Mouse (Mus musculus) T-helper 2 cell (primary cell): ENCODE measurements around the gene Vsig8.

Source experiments
- in situ Hi-C: fragments of 300-600 bp; cut with MboI, MseI; formaldehyde crosslinking; loops from one replicate; pipeline ENCODE4 v1.15.1; 2025; ENCODE audit warnings: high pct_unique_total_duplicates

The Vsig8 gene

GRCm38 (mm10) chr1:172528701-172529100 is 27.0 kb upstream of the Vsig8 start:
- in situ Hi-C loops: no loop called here

GRCm38 (mm10) chr1:172530544-172531220 is 25.1 kb upstream of the Vsig8 start:
- in situ Hi-C loops: loop anchor here (5.0 kb wide), 1 partner anchor 97 kb away; no protein-coding TSS in a partner anchor

DNA sequence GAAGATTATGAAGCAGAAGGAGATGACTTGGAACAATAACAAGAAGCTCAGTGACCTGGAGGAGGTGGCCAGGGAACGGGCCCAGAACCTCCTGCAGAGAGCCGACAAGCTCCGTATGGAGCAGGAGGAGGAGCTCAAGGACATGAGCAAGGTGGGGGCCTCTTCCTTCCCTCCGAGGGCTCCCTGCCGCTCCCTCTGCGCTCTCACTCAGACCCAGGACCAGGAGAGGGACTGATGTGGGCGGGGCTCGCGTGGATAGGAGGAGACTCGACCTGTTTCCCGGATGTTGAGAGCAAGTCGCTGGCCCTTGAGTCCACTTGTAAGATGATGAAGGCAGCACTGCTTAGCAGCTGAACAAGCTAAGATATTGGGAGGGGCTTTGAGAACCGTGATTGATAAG is 23.2 kb upstream of the Vsig8 start:
- in situ Hi-C loops: loop anchor here (5.0 kb wide), 1 partner anchor 95 kb away; no protein-coding TSS in a partner anchor

GRCm38 (mm10) chr1:172535116-172535515 is 20.6 kb upstream of the Vsig8 start:
- in situ Hi-C loops: no loop called here

DNA sequence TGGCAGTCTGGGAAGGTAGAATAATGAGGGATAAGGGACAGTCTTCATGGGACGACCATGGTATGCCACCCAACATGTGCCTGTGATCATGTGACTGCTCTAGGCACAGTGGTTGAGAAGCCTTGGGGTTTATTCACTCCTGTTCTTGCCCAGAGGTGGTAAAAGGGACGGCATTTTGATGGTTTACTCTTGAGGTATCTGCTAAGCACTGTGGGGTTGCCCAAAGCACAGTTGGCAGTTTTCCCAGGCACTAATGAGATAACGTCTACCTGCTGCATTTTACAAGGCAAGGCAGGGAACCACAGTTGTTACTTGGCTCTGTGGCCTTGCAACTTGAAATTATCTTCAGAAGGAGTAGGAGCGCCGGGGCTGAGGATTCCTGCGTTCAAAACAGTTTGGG is 15.9 kb upstream of the Vsig8 start:
- in situ Hi-C loops: no loop called here

DNA sequence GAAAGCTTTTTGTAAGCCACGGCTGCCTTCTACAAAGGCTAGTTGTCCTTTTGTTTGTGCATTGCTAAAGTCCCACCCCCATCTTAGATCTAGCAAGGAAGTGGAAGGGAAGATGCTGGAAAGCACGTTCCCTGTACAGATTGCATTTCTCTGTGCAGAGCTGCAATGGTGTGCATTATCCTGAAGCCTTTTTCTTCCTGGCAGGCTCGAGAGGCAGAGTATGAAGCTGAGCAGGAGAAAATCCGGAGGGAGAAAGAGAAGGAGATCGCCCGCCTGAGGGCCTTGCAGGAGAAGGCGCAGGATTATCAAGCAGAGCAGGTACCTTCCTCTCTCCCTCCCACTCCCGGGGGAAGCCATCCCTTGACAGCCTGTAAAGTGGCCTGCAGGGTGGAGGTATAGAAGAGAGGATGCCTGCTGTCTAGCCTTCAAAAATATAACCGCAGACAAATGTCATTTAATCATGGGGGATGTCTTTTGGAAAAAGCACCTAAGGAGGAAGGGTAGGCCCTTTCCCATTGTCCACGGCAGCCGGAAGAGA is 15.4 kb upstream of the Vsig8 start:
- in situ Hi-C loops: no loop called here

DNA sequence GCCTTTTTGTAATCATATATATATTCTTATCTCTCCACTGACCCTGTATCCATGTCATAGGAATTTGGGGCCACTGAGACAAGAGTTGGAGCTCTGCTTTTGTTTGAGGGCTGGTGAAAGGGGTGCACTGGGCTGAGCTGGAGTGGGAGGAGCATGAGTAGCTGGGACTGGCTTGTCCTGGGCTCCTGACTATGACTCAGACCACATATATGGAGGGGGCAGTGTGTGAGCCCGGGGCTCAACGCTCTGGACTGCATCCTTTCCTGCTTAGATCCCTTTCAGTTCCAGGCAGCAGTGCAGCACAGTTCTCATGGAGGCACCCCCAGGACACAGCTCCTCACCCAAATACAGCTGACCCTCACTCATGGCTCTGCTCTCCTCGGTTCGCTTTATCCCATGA is 9.7 kb upstream of the Vsig8 start:
- in situ Hi-C loops: no loop called here

- in situ Hi-C loops: no loop called here
Measured at GRCm38 (mm10) chr1:172548501-172548900, 7.2 kb upstream of the Vsig8 start.

DNA sequence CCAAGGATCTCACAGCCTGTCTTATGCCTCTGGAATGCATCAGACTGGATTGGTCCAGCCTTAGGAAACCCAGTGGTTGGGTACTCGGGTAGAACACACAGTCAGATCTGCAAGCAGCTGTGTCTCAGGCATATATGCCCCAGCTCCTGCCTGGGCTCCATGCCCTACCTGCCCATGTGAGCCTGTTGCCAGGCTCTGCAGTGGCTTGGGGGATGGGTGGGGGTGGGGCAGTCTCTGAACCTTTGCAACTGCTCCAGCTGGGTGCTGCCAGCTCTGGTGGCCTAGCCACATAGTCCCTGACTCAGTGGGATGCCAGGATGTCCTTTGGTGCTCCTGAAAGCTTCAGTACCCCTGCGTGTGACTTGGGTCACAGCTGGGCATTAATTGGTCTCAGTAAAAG is 6.4 kb upstream of the Vsig8 start:
- in situ Hi-C loops: no loop called here

GRCm38 (mm10) chr1:172549717-172550116 is 6.0 kb upstream of the Vsig8 start:
- in situ Hi-C loops: no loop called here

- in situ Hi-C loops: no loop called here
Measured at GRCm38 (mm10) chr1:172550551-172550951, 5.2 kb upstream of the Vsig8 start.

- in situ Hi-C loops: no loop called here
Measured at GRCm38 (mm10) chr1:172551009-172551408, 4.7 kb upstream of the Vsig8 start.

DNA sequence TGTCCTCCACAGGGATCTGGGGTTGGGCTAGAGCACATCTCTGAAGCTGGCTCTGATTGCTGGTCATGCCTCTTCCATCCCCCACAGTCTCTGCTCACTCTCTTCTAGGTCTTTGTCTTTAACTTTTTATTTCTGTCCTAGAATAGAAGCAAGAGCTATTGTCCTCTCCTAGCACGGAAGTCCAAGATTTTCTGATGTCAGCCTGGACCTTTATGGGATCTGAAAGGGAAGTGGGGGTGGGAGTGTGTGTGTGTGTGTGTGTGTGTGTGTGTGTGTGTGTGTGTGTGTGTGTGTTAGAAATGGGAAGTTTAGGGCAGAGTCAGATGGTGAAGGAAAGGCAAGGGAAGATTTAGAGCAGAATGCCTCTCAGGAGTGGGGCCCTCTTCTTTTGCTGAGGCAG is 3.1 kb upstream of the Vsig8 start:
- in situ Hi-C loops: no loop called here

DNA sequence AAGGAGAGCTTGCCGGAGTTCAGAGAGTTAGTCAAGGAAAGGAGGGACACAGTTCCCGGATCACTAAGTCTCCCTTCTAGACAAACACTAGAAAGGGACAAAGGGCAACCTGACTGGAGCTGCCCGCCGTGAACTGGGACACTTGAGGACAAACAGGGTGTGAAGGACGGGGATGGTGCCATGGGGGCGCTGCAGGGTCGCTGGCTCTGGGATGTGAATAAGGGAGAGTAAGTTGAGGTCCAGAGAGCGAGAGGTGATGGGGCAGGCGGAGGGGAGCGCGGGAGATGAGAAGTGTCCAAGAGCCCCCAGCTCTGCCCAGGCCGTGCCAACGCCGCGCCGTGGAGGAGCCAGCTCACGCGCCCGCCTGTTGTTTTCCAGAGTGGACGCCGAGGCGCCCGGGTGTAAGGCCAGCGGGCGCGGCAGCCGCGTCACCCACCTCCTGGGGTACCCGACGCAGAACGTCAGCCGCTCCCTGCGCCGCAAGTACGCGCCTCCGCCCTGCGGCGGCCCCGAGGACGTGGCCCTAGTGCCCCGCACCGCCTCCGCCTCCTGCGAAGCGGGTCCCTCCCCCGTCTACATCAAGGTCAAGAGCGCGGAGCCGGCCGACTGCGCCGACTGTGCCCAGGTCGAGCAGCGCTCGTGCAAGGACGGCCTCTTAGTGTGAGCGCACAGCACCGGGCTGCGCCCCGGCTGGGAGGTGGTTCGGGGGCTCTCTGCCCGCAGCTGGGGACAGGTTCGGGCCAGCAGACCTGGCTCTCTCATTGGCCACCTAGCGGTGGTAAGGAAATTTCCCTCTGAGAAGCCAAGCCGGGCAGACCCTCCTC is 7.1 kb downstream of the Vsig8 start:
- in situ Hi-C loops: no loop called here

DNA sequence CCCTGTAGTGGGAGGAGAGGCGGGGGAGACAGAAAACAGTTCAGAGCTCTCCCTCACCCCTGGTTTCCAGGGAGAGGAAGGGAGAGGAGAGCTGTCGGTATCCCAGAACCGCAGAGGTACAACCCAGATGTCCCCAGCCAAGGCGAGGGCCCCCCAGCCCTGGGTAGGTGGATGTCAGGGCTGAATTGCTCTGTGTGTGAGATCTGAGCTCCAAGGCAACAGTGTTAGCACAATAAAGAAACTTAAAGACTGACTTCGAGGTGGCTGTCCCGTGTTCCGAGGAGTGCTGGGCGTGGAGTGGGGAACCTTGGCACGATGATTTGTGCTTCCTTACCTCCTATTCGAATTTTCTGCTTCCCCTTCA is 7.7 kb downstream of the Vsig8 start:
- in situ Hi-C loops: no loop called here

GRCm38 (mm10) chr1:172566131-172566530 is 10.4 kb downstream of the Vsig8 start:
- in situ Hi-C loops: no loop called here

GRCm38 (mm10) chr1:172567758-172568157 is 12.0 kb downstream of the Vsig8 start:
- in situ Hi-C loops: no loop called here

- in situ Hi-C loops: no loop called here
Measured at GRCm38 (mm10) chr1:172580116-172580515, 24.4 kb downstream of the Vsig8 start.

DNA sequence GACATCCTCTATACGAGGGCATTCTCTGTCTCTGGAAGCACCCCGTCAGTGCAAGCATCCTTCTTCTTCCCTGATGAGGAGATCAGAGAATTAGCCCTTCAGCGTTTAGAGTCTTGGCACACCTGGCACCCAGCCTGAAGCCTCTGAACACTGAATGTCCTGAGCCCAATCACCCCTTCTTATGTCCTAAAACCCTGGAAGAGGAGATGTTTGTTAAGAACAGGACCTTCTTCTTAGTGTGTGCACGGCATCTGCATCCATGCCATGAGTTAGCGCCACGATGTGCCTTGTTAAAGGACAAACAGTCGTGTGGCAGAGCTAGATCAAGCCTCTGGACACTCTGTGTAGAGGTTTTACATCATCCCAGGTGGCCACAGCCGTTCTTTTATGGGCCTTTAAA is 26.7 kb downstream of the Vsig8 start:
- in situ Hi-C loops: no loop called here

DNA sequence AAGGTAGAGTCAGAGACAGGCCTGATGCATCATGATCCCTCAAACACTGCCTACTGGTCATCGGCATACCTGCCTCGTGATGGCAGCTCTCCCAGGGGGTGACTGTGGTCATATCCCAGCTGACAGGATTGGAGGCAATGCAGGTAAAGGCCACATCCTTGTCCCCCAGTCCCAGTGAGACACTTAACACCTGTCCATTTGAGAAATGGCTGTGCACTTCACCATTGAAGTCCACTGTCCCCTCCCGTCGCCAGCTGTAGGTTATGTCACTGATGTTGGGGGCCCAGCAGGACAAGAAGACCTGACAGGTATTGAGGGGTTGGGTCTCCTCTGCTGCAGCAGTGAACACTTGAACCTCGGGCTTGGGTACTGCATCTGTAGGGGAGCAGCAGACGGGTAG is 28.5 kb downstream of the Vsig8 start:
- in situ Hi-C loops: no loop called here

DNA sequence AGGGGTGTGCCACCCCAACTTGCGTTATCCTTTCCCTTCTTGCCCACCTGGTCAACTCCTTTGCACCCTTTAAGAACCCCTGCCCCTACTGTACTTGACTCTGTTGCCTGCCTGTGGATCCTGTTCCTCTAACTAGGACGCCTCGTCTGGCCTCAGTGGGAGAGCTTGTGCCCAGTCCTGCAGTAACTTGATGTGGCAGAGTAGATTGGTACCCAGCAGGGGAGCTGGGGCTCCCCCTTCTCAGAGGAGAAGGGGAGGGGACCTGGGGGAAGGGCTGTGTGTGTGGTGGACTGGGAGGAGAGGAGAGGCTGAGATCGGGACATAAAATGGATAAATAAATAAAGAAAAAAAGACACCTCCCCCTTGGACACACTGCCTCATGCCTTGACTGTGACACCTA is 29.3 kb downstream of the Vsig8 start:
- in situ Hi-C loops: no loop called here

- in situ Hi-C loops: no loop called here
Measured at GRCm38 (mm10) chr1:172585612-172586567, 30.2 kb downstream of the Vsig8 start.
